Mouse (Mus musculus) hindlimb bud, embryonic 11.5 days (tissue): ENCODE measurements around the gene Als2cr12.
"Not testable (repeated sequence)": the region's sequence is repeated elsewhere in the genome, so short reads cannot be mapped to it uniquely, and the experiment has no call there.

ENCODE experiments used
- DNase-seq: peaks from one replicate; pipeline ENCODE4 v3.0.0-alpha.2; 2012; ENCODE audit warnings: low read depth, low spot score; ENCODE audit errors: extremely low spot score

The Als2cr12 gene

DNA sequence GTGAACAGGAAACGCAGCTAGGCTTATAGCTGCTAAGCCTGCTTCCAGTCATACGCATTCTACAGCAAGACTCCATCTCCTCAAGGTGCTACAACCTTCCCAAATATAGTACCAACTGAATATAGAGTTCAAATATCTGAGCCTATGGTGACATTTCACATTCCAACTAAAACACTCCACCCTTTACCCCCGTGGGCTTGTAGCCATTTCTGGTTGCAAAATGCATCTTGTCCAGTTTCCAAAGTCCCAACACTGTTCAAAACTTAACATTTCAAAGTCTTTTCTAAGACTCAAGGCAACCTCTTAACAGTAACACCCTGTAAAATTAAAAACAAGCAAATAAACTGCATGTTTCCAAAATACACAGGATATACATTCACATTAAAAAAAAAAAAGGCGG lies 80.6 kb downstream of the Als2cr12 start:
- DNase-seq, result no peak

DNA sequence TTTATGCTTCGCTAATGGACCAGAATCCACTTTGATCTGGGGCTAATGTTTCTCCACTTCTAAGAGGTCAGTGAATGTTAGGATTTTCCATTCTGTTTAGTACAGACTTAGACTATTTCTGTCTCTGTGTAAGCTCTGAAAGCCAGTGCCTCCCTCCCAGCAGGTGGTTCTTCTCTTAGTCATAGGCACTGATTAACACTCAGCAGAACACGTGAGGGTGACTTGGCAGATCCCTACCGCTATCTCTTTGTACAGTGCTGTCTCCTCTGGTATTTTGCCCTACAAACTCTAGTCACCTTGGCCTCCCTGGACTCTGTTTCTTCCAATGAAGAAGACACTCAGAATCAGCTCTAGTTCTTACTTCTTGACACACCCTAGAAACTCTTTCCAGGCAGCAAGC lies 81.4 kb downstream of the Als2cr12 start:
- DNase-seq, result no peak

DNA sequence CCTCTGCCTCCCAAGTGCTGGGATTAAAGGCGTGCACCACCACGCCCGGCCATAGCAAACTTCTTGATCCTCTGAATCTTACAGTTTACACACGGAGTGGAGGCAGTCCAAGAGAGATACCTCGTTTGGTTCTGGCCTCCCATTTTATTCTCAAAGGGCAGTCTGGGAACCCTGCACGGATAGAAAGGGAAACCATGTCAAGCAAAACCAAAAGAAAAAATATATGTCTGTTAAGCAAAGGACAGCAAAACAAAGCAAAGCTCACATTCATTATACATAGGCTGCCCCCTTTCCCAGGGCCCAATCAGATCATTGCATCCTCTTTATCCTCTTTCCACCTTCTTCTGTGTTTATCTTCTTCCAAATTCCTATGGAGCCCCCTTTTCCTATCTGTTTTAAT lies 82.0 kb downstream of the Als2cr12 start:
- peak; percentile 63 for DNase-seq

DNA sequence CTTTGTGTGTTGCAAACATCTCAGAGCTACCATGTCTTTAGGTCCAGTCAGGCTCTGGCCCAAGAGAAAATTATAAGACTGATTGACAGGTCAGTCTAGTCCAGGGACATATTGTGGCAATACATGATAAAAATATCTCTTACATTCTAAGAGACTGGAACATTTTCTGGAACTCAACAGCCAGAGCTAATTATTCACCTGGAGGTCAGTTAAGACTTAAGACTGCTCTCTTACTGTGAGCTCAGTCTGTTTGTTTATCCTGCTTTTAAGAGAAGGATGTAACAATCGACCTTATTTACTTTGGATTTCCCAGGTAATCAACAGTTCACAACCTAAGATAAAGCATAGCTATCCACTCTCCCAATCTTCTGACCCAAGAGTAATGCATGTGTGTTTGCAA lies 85.2 kb downstream of the Als2cr12 start:
- no peak for DNase-seq

DNA sequence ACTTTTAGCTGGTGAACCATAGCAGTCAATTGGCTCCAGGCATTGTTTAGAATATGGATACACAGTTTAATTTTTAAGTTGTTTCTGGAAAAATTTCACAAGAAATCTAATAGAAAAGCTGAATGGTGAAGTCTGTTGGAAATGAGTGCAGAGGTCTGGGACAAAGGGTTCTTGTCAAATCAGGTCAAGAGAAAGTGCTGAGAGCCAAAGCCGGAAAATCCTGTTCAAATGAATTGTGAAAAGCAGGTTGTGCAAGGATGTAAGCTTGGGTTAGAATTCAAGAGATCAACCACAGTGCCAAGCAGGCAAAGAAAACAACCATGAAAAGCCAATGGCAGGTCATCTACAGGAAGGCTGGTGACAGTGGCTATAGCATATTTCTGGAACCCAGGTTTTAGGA lies 85.6 kb downstream of the Als2cr12 start:
- DNase-seq, result no peak

DNA sequence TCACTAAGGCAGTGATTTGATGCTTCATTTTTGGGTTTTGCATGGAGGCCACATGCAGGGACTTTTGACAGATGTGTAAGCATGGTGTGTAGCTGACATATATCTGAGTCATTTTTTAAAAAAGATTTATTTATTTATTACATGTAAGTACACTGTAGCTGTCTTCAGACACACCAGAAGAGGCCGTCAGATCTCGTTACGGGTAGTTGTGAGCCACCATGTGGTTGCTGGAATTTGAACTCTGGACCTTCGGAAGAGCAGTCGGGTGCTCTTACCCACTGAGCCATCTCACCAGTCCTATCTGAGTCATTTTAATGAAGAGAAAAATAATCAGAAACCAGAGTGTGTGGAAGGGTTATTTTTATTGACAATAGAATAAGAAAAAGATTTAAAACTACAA lies 86.2 kb downstream of the Als2cr12 start:
- not testable (repeated sequence) for DNase-seq

DNA sequence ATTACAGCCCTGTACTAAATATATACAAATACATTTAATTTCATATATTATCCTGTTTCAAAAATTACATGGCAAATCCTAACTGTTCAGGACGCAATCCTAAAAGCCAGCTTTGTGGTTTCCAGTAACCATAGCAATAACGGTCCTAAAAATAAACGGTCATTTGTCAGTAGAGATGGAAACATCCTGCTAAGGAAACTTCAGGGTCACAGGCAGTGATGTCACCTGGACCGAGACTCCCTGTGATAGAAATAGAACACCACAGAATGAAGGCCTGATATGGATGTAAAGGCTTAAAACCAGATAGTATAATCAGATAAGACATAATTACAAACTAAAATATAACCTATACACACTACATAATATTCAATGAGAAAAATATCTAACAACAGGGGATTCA lies 92.1 kb downstream of the Als2cr12 start:
- DNase-seq, result no peak

DNA sequence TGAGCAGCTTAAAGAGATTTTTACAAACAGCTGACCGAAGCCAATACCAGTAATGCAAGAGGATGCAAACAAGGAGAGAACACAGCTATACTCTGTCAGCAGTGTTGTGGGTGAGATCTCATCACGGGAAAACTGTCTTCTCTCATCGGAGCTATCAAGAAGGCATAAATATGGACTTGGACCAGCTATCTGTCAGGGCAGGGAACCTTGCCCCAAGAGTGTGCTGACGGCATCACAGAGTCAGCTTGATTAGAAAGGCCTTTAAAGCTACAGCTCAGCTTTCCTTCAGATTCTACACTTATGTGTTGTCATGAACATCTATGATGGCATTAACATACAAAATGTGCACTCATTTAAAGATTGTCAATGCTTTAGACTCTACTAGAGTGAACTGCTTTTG lies 93.1 kb downstream of the Als2cr12 start:
- DNase-seq, result no peak
